Mouse (Mus musculus): ENCODE measurements around the gene Lgals3. TPM values are rescaled to one million over a fixed set of nuclear protein-coding genes. Genes with fewer than 3 reads are reported as not detected.
"Not testable (repeated sequence)": the region's sequence is repeated elsewhere in the genome, so short reads cannot be mapped to it uniquely, and the experiment has no call there.

Lgals3 gene
- 82.9 and 109 TPM in 2 replicates for total RNA-seq (2017)

DNA sequence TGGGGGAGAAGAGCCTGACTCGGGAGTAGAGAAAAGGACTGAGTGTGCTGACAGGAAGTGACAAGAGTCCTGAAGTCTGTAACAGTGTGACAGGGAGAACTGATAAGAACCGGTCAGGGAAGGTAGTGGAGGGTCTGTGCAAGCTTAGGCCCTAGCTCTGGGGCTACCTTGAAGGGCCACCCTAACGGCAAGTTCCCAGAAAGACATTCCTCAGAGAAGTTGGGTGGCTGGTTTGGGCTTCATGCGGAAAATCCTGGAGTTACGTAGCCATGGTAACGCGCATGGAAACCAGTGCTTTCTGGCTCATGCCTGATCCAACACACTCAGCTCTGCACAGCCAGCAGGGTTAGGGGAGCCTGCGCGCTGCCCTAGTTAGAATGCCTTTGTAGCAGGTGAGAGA, at the start of gene Lgals3:
Gene Lgals3, plus strand, starts transcription at position 291 of the 400 bp plus-strand sequence.
- no peak for ATAC-seq (ENCODE audit: extremely low read depth, insufficient number of reproducible peaks, low FRiP score, poor library complexity, severe bottlenecking)

DNA sequence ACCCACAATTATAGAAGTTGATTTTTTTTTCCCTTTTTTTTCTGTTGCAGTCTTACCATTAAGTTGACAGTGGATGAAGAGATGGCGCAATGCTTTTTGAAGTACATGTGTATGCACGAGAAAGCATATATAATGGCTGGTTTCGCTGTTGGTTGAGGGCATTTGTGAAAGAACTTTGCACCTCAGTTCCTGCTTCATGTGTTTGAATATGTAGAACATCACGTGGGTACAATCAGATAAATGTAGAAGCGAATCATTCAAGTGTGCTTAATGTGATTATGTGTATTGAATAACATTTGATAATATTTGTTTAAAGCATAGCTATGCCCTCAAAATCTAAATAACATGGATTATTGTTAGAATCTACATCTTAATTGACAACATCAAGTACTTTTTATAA, 48.2 kb upstream of the Lgals3 start:
- no peak for ATAC-seq (ENCODE audit: extremely low read depth, insufficient number of reproducible peaks, low FRiP score, poor library complexity, severe bottlenecking)

DNA sequence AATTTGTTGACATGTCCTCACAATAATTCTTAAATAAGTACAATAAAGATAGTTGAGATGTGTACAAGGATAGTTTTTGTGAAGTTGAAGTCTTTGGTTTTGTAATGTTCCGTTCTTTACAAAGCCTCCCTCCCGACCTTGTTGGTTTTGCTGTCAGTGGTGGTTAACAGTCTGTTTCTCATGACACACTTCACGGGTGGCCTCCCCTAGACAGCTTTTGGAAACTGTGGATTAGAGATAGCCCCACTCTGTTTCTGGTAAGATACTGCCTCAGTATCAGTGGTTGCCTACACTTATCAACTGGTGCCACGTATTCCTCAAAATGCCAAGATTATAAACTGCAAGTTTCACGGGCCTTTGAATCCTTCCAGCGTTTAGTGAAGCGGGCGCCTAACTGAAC, 46.0 kb upstream of the Lgals3 start:
- not testable (repeated sequence) for ATAC-seq (ENCODE audit: extremely low read depth, insufficient number of reproducible peaks, low FRiP score, poor library complexity, severe bottlenecking)

DNA sequence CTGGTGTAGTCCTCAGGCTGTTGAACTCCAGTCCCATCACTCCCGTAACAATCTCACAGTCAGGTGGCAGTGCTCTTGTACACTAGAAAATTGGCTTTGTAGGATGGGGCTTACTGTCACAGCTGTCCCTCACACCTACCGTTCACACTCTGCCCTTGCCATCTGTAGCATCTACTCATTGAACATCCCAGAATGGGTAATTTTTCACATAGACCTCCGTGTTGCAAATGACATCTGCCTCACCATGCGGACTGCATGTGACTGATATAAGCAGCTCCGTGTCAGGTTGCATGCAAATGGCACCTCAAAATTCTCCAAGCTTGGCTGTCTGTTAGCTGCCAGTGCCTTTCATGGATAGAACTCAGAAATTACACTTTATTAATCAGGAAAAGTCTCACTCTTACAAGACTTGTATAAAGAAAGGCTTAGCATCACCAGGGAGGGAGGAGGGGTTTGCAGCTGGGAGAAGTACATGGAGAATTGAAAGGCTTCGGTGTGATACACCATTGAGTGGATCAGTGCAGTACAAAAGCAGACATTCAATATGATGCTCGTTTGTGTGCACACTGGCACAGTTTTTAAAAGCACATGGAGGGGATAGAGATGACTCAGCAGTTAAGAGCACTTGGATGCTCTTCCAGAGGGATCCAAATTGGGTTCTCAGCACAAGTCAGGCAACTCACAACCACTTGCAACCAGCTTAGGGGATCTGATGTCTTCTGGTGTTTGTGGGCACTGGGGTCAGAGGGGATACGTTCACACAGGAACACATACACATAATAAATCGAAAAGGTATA, 41.4 kb upstream of the Lgals3 start:
- ATAC-seq (ENCODE audit: extremely low read depth, insufficient number of reproducible peaks, low FRiP score, poor library complexity, severe bottlenecking) = no peak

DNA sequence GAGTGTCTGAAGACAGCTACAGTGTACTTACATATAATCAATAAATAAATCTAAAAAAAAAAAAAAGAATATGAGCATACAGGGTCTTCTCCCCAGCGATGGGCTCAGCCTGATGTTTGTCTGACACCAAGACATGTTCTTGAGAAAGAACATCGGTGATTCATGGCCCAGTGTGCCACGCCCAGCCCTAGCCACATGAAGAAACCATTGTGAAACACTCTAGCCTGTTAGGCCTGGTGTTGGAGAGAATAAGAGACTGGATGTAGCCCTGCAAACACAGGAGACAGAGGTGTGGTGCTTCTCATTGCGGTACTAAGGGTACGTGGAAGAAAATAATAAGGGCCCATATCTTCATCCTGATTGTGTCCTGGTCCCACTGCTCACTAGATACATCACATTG, 40.2 kb upstream of the Lgals3 start:
- no peak for ATAC-seq (ENCODE audit: extremely low read depth, insufficient number of reproducible peaks, low FRiP score, poor library complexity, severe bottlenecking)

DNA sequence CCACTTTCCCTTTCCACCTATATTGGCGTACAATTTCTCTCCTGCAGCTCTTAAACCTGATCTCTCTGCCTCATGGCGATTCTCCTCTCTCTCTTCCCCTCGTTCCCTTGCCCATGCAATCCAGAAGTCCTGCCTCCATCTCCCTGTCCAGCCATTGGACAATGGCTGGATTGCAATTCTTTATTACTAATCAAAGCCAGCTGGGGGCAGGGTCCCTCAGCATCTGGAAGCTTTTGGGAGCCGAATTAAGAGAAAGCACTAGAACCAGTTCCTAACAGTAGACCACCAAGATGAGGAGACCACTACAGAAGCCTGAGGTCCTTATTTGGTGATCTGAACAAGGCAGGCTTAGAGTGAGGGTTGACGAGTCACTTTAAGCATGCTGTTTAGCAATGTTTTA, 35.6 kb upstream of the Lgals3 start:
- ATAC-seq (ENCODE audit: extremely low read depth, insufficient number of reproducible peaks, low FRiP score, poor library complexity, severe bottlenecking) = no peak

DNA sequence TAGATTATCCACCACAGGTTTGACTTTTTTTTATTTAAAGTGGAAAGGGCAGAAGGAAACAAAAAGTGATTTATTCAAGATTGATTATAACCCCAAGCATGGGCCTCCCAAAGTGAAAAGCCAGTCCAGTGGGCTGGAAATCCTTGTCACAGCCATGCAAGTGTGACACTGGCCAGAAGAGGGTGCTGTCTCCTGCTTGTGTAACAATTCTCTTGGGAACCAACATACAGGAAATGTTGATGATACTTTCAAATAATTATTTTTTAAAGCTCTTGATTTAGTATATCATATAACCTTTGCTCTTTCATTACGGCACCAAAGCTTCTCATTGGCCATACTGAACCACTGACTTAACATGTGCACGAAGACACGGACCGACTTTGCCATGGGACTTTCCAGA, 32.7 kb upstream of the Lgals3 start:
- peak; percentile 61; the same call in 1 of the 2 replicates for ATAC-seq (ENCODE audit: extremely low read depth, insufficient number of reproducible peaks, low FRiP score, poor library complexity, severe bottlenecking)

DNA sequence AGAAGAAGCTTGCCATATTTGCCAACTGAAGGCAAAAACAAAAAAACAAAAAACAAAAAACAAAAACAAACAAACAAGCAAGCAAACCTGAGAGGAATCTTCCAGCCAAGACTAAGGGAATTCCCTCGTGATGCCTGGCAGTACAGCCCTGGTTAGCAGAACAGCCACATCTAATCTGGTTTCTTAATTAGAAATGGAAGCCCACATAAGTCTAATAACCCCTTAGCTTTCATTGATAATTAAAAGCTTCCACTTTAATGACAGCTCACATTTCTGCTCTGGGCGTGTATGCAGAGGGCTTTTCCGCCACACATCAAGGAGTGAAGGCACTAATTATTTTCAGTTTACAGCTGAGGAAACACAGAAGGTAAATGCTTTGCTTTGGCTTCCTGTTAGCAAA, 32.3 kb upstream of the Lgals3 start:
- ATAC-seq (ENCODE audit: extremely low read depth, insufficient number of reproducible peaks, low FRiP score, poor library complexity, severe bottlenecking) = no peak

DNA sequence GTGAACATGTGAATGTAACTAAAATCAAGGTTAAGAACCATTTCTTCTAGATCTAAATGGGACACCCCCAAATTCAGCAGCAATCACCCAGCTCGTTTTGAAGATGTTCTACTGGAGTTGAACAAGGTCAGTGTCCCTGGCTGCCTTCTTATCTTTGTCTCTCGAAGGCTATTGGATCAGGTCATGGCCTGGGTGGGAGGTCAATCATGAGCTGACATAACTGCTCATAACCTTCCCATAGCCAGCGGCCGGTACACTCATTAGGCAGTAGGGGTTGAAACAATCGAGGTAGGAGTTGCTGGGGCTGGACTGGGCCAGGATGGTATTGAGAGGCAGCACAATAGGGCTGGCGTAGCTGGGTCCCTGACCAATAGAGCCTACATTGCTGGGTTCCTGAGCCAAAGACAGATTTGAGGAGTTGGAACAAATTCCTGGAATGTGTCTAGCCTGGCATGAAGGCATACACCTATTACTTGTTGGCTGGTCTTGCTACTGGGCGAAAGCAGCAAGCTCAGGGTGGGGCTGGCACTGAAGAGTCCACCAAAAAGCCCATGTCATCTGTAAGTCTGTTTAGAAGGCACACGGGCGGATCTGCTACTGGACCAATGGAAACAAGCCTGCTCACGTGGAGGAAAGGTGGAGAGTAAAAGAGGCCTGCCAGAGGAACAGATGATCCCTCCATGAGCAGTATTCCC, 27.2 kb upstream of the Lgals3 start:
- ATAC-seq (ENCODE audit: extremely low read depth, insufficient number of reproducible peaks, low FRiP score, poor library complexity, severe bottlenecking) = no peak

DNA sequence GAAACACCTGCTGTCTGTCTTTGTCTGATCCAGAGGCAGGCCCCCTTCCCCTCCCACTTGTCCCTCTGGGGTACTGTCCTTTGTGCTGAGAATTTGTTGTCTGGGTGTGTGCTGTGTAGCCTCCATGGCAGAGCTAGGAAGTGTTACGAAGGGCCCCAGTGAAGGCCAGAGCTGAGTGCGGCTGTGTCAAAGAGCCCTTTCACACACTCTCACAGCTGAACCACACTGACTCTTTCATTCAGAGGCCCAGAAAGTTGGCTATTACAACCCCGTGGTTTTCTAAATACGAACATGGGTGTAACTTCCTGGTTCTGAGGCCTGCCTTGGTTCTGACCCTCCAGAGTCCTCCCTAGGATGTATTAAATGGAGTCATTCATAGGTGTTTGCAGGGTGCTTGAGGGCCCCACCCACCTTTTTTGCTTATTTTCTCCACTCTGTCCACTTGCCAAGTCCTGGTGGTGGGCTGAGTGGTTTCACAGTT, 25.7 kb upstream of the Lgals3 start:
- ATAC-seq (ENCODE audit: extremely low read depth, insufficient number of reproducible peaks, low FRiP score, poor library complexity, severe bottlenecking) = no peak

DNA sequence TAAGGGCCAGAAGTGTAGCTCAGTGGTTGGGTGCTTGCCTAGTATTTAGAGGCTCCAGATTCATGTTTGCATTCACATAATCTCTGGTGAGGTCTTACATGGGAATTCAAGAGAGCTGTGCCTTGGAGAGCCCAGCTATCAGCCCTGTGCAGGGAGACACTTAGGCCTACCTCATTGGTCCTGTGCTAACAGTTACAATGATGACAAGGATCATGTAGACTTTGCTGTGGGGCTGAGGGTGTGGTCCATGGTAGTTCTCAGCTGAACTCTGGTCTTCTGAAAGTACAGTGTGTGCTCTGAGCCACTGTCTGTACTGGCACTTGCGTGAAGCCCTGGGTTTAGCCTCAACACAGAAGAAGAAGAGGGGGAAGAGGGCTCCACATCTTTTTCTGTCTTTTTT, 20.8 kb upstream of the Lgals3 start:
- no peak for ATAC-seq (ENCODE audit: extremely low read depth, insufficient number of reproducible peaks, low FRiP score, poor library complexity, severe bottlenecking)

DNA sequence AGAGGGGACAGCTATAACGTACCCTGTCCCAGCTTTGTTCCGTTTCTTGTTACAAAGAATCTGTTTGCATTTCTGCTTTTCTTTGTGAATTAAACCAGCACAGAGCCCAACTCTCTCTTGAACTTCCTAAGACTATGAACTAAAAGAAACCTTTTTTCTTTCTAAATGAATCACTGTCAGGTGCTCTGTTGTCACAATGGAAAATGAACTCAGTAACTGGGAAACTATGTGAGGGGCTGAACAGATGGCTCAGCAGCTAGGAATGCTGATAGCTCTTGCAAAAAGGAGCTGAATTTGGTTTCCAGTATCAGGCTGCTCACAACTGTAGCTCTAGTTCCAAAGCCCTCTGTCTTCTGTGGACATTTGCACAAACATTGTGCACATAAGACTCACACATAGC, 16.6 kb upstream of the Lgals3 start:
- ATAC-seq (ENCODE audit: extremely low read depth, insufficient number of reproducible peaks, low FRiP score, poor library complexity, severe bottlenecking) = no peak

DNA sequence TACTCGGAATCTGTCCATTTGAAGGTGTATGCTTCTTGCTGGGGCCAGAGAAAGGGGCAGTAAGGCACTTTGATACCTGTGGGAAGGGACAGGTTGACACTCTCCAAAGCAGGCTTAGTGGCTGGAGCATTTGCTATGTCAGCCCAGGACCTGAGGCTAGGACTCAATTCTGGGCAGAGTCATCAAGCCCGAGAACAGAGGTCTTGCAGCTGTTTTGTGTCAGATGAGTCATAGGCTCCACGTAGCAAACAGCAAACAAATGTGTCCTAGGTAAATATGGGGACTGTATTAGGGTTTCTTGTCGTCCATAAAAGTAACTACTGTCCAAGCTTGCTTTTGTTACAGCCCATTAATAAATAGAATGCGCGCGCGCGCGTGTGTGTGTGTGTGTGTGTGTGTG, 15.3 kb upstream of the Lgals3 start:
- ATAC-seq (ENCODE audit: extremely low read depth, insufficient number of reproducible peaks, low FRiP score, poor library complexity, severe bottlenecking) = no peak

DNA sequence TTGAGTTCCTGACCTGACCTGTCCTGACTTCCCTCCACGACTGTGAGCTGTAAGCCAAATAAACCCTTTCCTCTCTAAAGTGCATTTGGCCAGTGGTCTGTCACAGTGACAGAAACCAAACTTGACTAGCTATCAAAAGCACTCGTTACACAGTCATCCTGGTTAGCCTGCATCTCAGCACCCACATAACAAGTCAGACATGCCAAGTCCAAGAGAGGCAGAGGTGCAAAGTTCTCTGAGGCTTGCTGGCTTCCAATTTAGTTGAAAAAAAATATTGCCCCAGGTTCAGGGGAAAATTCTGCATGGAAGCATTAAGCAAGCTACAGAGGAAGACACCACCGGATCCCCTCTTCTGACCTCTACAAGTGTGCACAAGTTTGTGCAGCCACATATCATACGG, 14.3 kb upstream of the Lgals3 start:
- no peak for ATAC-seq (ENCODE audit: extremely low read depth, insufficient number of reproducible peaks, low FRiP score, poor library complexity, severe bottlenecking)

DNA sequence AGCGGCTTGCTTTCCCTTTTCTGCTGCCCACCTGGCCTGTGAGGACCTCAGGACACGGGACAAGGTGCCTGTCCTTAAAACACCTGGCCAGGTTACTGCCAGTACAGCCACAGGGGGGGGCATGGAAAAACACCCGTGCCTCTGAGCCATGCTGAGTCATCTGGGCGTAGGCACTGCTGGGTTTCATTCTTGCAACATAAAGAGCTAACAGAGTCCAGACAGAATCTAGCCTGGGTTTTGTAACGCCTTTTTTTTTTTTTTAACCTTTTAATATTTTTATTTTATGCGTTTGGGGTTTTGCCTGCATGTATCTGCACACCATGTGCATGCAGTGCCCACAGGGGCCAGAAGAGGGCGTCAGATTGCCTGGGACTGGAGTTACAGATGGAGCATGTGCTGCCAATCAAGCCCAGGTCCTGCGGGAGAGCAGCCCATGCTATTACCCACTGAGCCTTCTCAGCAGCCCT, 13.4 kb upstream of the Lgals3 start:
- ATAC-seq (ENCODE audit: extremely low read depth, insufficient number of reproducible peaks, low FRiP score, poor library complexity, severe bottlenecking) = peak; percentile 66; the same call in 1 of the 2 replicates

DNA sequence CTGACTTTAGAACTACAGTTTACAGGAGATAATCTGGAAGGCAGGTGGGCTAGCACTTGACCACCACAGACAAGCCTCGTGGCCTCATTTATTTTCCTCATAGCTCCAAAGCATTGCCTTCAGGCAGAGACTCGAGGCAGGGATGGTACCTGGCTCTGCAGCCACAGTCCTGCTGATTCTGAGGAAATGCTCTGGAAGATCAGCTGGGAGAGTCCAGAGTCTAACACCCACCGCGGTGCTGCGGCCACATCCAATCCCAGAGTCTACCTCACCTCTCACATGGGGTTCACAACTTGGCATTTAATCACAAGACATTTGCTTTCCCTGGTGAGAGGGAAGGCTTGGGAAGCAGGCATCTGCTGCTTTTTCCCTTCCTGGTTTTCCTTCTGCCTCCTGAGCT, 12.6 kb upstream of the Lgals3 start:
- no peak for ATAC-seq (ENCODE audit: extremely low read depth, insufficient number of reproducible peaks, low FRiP score, poor library complexity, severe bottlenecking)

DNA sequence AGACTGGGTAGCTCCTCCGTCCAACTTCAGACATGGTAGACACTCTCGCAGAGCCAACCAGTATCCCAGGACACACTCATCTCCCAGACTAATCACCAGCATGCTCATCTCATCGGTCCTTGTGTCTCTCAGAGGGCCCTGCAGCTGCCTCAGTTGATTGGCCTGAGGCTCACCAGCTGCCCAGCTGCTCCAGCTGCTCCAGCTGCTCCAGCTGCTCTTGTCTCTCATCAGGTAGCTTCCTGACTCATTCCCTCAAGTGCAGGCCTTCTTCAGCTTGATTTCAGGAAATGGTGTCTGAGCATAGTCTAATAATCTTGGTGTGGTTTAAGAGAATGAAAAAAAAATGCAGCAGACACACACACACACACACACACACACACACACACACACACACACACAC, 10.9 kb upstream of the Lgals3 start:
- no peak for ATAC-seq (ENCODE audit: extremely low read depth, insufficient number of reproducible peaks, low FRiP score, poor library complexity, severe bottlenecking)

DNA sequence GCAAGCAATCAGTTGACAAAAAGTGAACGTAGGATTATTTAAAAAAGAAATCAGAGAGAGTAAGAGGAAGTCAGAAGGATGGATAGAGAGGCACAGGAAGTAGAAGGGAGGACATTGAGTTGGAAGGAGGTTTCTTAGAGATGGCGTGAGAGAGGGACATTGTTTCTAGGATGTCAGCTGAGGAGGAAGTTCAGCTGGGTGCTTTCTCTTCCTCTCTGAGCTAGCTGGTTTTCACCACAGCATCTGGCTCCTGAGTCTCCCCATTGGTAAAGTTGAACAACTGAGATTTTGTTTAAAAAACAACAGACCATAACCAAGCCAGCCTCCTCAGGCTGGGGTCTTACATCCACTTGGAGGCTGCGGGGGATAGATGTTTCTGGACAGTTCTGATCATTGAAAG, 7.9 kb upstream of the Lgals3 start:
- no peak for ATAC-seq (ENCODE audit: extremely low read depth, insufficient number of reproducible peaks, low FRiP score, poor library complexity, severe bottlenecking)

DNA sequence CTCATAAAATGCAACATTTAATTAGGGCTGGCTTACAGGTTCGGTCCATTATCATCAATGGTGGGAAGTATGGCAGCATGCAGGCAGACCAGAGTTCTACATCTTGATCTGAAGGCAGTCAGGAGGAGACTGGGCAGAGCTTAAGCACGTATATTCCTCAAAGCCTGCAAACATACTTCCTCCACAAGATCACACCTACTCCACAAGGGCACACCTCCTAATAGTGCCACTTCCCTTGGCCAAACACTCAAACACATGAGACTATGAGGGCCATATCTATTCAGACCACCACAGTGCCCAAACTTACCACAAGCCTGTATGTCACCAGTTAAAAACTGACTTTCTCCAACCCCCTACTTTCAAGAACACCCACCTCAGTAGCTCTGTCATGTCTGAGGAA, 6.1 kb upstream of the Lgals3 start:
- ATAC-seq (ENCODE audit: extremely low read depth, insufficient number of reproducible peaks, low FRiP score, poor library complexity, severe bottlenecking) = no peak

DNA sequence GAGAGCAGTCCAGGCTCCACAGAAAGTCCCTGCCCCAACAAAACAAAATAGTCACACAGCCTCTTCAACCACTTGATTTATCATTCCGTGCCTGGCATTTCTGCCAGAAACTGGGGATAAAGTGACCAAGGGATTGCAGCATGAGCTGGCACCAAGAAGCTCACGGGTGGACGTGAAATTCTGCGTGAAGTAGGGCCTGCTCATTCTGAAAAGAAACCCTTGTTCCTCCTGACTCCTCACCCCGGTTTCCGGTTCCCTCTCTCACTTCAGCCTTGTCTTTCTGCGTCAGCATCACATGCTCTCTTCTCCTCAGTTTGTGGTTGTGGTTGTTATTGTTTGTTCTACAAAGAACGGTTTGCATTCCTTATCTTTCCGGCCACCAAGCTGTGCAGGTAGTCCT, 5.7 kb upstream of the Lgals3 start:
- ATAC-seq (ENCODE audit: extremely low read depth, insufficient number of reproducible peaks, low FRiP score, poor library complexity, severe bottlenecking) = no peak
